Mouse (Mus musculus) testis, adult 2 months (tissue): ENCODE measurements around the gene Hpn.

Experiments used
- CTCF ChIP-seq: fragments of 200-500 bp; IDR thresholded peaks from 2 replicates; pipeline ENCODE4 v1.5.1; 2012; ENCODE audit warnings: low read depth, mild to moderate bottlenecking, inconsistent platforms, low read length, moderate library complexity; ENCODE audit not compliant: control insufficient read depth, insufficient read depth, insufficient replicate concordance
- POLR2A ChIP-seq: fragments of 200-500 bp; IDR thresholded peaks from 2 replicates; pipeline ENCODE4 v1.6.1; 2012; ENCODE audit warnings: low read depth, mild to moderate bottlenecking, inconsistent platforms, low read length, moderate library complexity; ENCODE audit not compliant: control insufficient read depth

DNA sequence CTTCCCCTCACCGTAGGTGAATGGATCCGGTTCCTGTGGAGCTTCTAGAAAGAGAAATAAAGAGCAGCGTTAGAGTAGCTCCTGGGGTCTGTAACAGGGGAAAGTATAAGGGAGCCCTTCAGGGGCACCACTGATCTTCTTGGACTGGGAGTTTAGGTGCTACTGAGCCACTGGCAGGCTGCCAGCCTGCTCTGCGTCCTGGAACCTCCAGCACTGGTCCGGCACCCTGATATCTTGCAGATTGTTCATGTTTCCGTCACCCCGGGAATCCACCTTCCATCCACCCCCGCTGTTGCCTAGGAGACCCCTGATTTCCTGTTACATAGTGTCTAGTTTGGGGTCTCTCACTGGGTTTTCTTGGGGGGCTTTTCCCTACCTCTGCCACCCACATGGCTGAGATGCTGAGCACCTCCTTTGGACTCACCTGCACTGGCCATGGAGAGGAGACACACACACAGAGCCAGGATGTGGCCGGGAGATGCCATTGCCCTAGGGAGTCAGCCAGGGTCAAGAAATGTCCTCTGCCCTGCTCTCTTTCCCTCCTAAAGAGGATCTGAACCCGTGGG lies 61.1 kb downstream of the Hpn start:
- TF ChIP-seq POLR2A (no peak), CTCF (no peak)
